Comparison of ENCODE assay signal across 15 mouse cellular contexts in the genomic region with DNA sequence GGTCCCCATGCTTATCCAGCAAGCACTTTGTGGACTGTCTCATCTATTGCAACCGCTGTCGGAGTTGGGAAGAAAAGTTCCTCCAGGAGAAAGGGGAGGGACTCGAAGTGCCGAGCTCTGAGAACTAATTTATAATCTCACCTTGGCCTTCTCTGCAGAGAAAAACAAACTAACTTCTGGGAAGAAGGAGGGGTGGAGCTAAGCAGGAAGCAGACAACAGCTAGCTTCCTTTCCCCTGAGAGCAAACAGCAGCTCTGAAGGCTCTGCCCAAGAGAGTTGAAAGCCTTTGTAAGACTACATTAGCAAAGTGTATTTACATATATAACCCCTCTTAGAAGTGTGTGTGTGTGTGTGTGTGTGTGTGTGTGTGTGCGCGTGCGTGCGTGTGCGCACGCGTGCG. TPM values are rescaled to one million over a fixed set of nuclear protein-coding genes. Genes with fewer than 3 reads are reported as not detected.
DNase-seq lines count a peak whose midpoint lies in the region; ATAC-seq and TF ChIP-seq lines count a peak whose summit lies in the region.
"Had no signal": no experiment of that assay in that cellular context is flagged by ENCODE, and none has a peak within 500 bp of the region (broad histone marks: within the 10 kb centered on the region; RNA-seq: fewer than 3 reads in every experiment).

No protein-coding gene starts in this region.

- H3K27me3 ChIP-seq in forebrain, embryonic 15.5 days: no peaks in the 10 kb centered on the region
- 0 out of 2 replicates have a peak, but pooled peaks cover 6% of the 10 kb centered on the region for H3K27me3 ChIP-seq in forebrain, embryonic 12.5 days
- H3K27me3 ChIP-seq in thymus, adult 2 months (ENCODE audit: control insufficient read depth, insufficient read depth, low read length): no peaks in the 10 kb centered on the region
- H3K27me3 ChIP-seq: limb, embryonic 15.5 days; megakaryocyte, embryonic 14.5 days had no signal

- no peak overlapping the region for H3K4me2 ChIP-seq in forebrain, embryonic 15.5 days (replicated peaks)
- H3K4me2 ChIP-seq in forebrain, embryonic 12.5 days: no peak overlapping the region
- H3K4me2 ChIP-seq: limb, embryonic 15.5 days had no signal

- TF ChIP-seq POLR2A in thymus, adult 2 months (IDR thresholded peaks at IDR 0.05; ENCODE audit: control insufficient read depth, extremely low read depth, insufficient read depth, low read length, poor library complexity): no peak

- no peaks in the 10 kb centered on the region for H3K9me3 ChIP-seq in forebrain, embryonic 15.5 days
- H3K9me3 ChIP-seq in forebrain, embryonic 12.5 days: no peaks in the 10 kb centered on the region
- H3K9me3 ChIP-seq: limb, embryonic 15.5 days; megakaryocyte, embryonic 14.5 days had no signal

- no peak overlapping the region for H3K4me3 ChIP-seq in forebrain, embryonic 15.5 days
- H3K4me3 ChIP-seq in forebrain, embryonic 12.5 days (replicated peaks): no peak overlapping the region
- H3K4me3 ChIP-seq in thymus, adult 2 months (ENCODE audit: control insufficient read depth, insufficient read depth, low read length): no peak overlapping the region
- H3K4me3 ChIP-seq: limb, embryonic 15.5 days; megakaryocyte, embryonic 14.5 days had no signal

- peak overlapping the region; percentile 18; the same call in 1 of the 2 replicates for H3K27ac ChIP-seq in forebrain, embryonic 15.5 days (replicated peaks)
- no peak overlapping the region for H3K27ac ChIP-seq in forebrain, embryonic 12.5 days
- H3K27ac ChIP-seq in thymus, adult 2 months (ENCODE audit: control insufficient read depth, insufficient read depth, low read length): peak overlapping the region; percentile 89
- H3K27ac ChIP-seq: limb, embryonic 15.5 days had no signal

- no peak for TF ChIP-seq CTCF in thymus, adult 2 months (IDR thresholded peaks at IDR 0.05; ENCODE audit: borderline replicate concordance, control insufficient read depth, extremely low read depth, insufficient read depth, low read length, poor library complexity)

- DNase-seq in thymus, adult 2 months: peak; percentile 4
- no peak for DNase-seq in thymus, postnatal 10 days (ENCODE audit: low spot score in 2 of 2)
- peak; percentile 53 for DNase-seq in induced T-regulatory cell, adult 2 months (ENCODE audit: low read depth)
- peak; percentile 6 to 15 for DNase-seq in thymus, postnatal 36 days
- DNase-seq in Muller cell, postnatal 12 days (ENCODE audit: inconsistent ontology term): no peak
- DNase-seq in layer of hippocampus, adult 9-10 months (ENCODE audit: low spot score): no peak
- DNase-seq: B cell, adult 2 months; cerebellum, adult 2 months; heart, adult 18-20 months; lung, adult 2 months had no signal

- H3K36me3 ChIP-seq in forebrain, embryonic 15.5 days: no peaks in the 10 kb centered on the region
- no peaks in the 10 kb centered on the region; the same call in 1 of the 2 replicates for H3K36me3 ChIP-seq in forebrain, embryonic 12.5 days (replicated peaks)
- no peaks in the 10 kb centered on the region for H3K36me3 ChIP-seq in thymus, adult 2 months (ENCODE audit: control insufficient read depth, insufficient read depth, low read length)
- H3K36me3 ChIP-seq: limb, embryonic 15.5 days had no signal

- no peak overlapping the region for H3K9ac ChIP-seq in forebrain, embryonic 15.5 days (replicated peaks)
- H3K9ac ChIP-seq in forebrain, embryonic 12.5 days: no peak overlapping the region
- H3K9ac ChIP-seq: limb, embryonic 15.5 days had no signal

- 0 out of 2 replicates have a peak, but pooled peaks have one; percentile 19 for ATAC-seq in forebrain, embryonic 15.5 days (replicated peaks)
- ATAC-seq in forebrain, embryonic 12.5 days (ENCODE audit: low FRiP score): no peak

- peaks cover 18% of the 10 kb centered on the region; the same call in 1 of the 2 replicates for H3K4me1 ChIP-seq in forebrain, embryonic 15.5 days
- peaks cover 23% of the 10 kb centered on the region for H3K4me1 ChIP-seq in forebrain, embryonic 12.5 days
- peaks cover 11% of the 10 kb centered on the region for H3K4me1 ChIP-seq in thymus, adult 2 months (replicated peaks; ENCODE audit: control insufficient read depth, insufficient read depth, low read length)

- 86% methylated on average over 12 of the region's 12 CpGs for WGBS in forebrain, embryonic 15.5 days
- 93% methylated on average over 12 of the region's 12 CpGs for WGBS in forebrain, embryonic 12.5 days
- 79% methylated on average over 12 of the region's 12 CpGs for WGBS in thymus, adult 2 months

RNA-seq across cellular contexts. Expression of gene Vsx2, which starts 44.1 kb away (rescaled TPM):
- 0.05 TPM in 2 replicates for polyA plus RNA-seq in forebrain, embryonic 15.5 days (2015; fragmentation: Nextera tagmentation; extraction: Ambion mirVana)
- polyA plus RNA-seq in forebrain, embryonic 12.5 days (2016; fragmentation: Nextera tagmentation; extraction: Ambion mirVana): 0.08 and 0.37 TPM in 2 replicates
- 0.70 and 0.74 TPM in 2 replicates for polyA plus RNA-seq in thymus, adult 2 months (2012; rRNA removed)
- polyA plus RNA-seq: large intestine, adult 2 months; lung, adult 2 months had no signal

Comparison
In these comparisons a context has a peak if more than half of its experiments do, and no peak if none do; other contexts are left out.
1. DNase-seq: peak in thymus, adult 2 months (single experiment), induced T-regulatory cell, adult 2 months (single experiment) and thymus, postnatal 36 days (2 of 2); none in thymus, postnatal 10 days (0 of 2), Muller cell, postnatal 12 days (single experiment) and layer of hippocampus, adult 9-10 months (single experiment).